Mouse (Mus musculus) heart, postnatal 10 days (tissue): ENCODE measurements at regions not wholly inside any gene's neighbourhood (a gene's known extent, or its start where the extent isn't known, plus 50 kb on each side); places are given as distances from the start of the nearest gene placed in this dataset.
A peak's percentile ranks its signal among the peaks of the same experiment; 100 is the strongest.

ENCODE experiments used
- DNase-seq, 2 experiments: peaks; one replicate each; pipeline ENCODE4 v3.0.0; 2021
- intact Hi-C: fragments of 180-260 bp; cut with DNase I; formaldehyde crosslinking; loops from one replicate; pipeline ENCODE4 v1.15.1; 2025

DNA sequence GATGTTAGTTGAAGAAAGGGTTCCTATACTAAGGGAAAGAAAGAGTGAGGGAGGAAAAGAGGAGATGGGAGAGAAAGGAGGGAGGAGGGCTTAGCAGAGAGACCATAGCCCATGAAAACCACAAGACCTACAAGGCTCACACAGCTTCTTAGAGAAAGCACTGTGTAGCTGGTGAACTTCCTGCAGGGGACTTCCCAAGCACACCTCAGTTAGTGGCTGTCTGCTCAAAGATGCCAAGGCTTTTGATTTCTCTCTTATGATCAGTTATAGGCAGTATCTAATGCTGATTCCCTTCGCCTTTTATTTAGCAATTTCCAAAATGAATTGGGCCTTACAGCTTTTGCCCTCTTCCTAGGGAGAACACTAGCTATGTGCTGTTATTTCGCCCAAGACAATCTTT is 90.0 kb upstream of the Bach2 start:
- intact Hi-C loops: loop anchor here (5.0 kb wide), 1 partner anchor 91 kb away; no protein-coding TSS in a partner anchor
- no peak for DNase-seq

GRCm38 (mm10) chr4:32149171-32149570 is 89.4 kb upstream of the Bach2 start:
- intact Hi-C loops: loop anchor here (5.0 kb wide), 1 partner anchor 92 kb away; no protein-coding TSS in a partner anchor

DNA sequence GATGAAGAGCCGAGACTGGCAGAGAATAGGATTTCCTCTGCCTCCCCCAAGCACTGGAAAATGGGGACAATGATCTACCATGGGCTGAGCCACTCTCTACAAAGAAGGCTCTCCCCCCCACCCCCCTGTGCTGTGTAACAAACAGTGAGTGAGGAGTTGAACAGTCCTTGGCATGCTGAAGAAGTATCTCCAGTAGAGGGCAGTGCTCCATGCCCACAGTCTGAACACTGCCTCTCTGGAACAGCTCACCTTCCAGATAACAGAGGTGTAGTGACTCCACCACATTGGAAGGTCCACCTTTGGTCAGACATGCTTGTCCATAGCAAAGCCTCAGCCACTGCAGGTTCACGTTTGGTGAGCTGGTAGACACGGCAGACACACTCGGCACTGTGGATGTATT is 85.2 kb upstream of the Bach2 start:
- DNase-seq: peak; percentile 29 to 48
- intact Hi-C loops: loop anchor here (2.0 to 5.0 kb wide), 3 partner anchors 85 to 419 kb away; partner anchors contain the start of gene Bach2

More at GRCm38 (mm10) chr4:32149171-32149570, 89.4 kb upstream of the Bach2 start:
- DNase-seq: no peak

GRCm38 (mm10) chr4:32156965-32157364 is 81.6 kb upstream of the Bach2 start:
- intact Hi-C loops: no loop called here
- DNase-seq: no peak

GRCm38 (mm10) chr4:32158451-32158850 is 80.2 kb upstream of the Bach2 start:
- intact Hi-C loops: no loop called here
- DNase-seq: no peak

GRCm38 (mm10) chr4:32158886-32159285 is 79.7 kb upstream of the Bach2 start:
- no peak for DNase-seq
- intact Hi-C loops: no loop called here

GRCm38 (mm10) chr4:32160815-32161214 is 77.8 kb upstream of the Bach2 start:
- DNase-seq: no peak
- intact Hi-C loops: no loop called here

DNA sequence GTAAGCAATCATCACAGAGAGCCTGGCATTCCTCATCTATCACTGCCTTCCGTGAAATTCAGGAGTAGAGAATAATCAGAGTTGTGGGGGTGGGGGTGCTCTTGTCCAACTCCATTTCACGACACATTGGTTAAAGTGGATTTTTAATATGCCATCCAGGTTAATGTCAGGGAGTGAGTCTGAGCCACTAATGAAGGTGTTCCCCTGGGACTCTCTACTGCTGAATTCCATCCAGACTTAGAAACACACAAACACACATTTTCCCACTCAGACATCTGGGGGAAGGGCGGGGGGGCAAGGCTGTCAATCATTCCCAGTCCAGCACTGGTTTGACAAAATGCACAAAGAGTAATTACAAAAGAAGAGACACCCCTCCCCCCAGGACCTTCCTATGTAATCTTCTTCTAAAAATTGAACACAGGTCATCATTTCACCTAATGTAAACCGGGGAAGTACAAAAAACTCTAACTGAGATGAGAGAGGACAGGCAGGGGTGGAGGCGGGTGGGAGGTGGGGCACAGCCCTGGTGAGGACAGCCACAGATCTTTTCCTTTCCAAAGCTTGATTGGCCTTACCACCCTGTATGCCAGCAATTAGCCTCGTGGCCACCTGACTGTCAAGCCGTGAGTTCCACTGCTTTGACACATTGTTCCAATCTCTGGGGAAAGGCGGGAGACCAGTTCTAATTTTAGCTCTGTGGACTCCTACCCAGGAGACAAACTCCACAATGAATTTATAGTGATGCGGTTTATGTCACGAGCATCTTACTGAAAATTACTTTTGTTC is 76.5 kb upstream of the Bach2 start:
- DNase-seq: no peak
- intact Hi-C loops: no loop called here

DNA sequence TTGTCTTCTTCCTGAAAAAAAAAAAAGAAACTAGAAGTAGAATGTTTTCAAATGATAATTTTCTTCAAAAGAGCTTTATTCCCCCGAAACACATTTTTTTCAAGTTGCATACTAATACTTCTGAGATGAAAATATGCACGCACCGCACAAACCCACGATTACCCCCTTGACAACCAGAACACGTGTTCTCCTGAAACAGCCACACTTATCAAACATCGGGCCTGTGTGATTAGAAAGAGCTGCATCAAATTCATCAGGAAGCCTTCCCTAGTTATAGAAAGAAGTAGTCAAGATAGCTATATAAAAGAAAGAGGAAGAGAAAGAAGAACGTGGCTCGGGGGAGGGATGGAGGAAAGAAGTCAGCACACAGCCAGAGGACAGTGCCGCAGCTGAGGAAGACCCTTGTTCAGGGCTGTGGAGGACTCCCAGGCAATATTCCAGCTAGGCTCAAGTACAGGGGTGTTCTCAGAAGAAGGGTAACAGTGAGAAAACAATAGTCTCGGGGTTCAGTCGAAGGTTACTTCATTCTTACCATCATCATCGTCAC is 75.8 kb upstream of the Bach2 start:
- intact Hi-C loops: no loop called here
- no peak for DNase-seq

DNA sequence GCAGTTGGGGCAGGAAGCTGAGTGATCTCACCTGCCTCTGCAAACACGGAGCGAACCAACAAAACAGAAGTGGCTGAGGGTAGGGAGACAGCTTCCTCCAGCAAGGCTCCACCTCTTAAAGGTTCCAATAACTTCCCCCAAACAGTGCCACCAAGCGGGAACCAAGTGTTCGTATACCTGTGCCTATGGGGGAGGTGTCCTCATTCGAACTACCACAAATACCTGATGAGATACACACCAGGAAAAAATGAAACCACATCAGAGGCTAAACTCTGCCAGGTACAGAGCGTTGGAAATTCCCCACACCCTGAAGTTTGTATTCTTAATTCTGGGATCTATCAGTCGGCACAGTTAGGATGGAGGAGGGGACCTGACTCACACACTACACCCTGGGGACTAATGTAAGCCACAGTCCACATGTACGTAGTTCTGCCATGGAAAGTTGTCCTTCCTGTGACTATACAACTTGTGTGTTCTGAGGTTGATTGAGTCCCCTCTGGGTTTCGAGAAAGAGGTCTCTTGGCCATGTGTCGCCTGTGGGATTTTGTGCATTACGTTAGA is 74.4 kb upstream of the Bach2 start:
- intact Hi-C loops: no loop called here
- DNase-seq: no peak

DNA sequence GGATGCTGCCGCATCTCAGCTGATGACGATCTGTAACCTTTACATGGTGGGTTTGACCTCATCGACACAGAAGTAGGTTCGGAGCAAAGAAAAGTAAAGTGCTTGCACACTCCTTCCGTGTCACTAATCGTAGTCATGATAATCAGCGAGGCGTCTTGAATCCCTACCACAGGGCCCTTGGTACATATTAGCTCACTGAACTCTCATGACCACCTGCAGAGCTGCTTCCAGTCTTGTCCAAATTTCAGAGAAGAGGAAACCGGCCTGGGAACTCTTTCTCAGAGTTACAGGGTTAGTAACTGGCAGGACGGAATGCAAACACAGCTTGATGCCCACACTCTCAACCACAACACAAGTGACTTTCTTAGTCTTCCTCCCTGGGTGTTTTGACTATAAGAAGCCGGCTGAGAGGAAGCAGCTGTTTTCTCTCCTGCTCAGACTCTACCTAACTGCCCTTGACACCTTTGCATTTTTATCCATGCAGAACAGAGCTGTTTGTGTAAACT is 73.8 kb upstream of the Bach2 start:
- DNase-seq: no peak
- intact Hi-C loops: no loop called here

DNA sequence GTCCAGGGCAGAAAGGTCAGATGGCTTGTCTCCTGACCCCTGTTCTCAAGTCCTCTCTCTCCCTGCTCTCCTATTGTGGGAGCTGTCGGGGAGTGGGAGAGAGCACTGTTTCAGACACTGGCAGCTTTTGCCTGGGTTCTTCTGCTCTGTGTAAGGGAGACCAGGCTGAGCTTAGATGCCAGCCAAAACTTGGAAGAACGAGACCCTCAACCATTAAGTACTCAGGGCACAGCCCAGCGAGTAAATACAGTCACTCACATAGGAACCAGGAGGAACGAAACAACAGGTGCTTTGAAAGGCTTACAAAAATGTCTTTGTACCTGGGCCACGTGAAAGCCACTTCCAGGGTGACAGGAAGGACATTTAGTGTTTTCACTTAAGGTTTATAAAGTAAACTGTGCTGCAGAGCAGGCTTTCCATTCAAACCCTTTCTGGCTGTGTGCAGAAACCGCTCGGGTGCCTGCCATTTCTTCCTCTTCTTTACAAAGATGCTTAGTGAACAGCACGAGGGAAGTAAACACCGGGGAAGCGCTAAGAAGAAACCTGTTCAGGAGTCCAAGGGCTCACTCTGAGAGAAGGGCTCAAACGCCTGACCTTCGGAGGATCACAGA is 72.6 kb upstream of the Bach2 start:
- no peak for DNase-seq
- intact Hi-C loops: no loop called here

DNA sequence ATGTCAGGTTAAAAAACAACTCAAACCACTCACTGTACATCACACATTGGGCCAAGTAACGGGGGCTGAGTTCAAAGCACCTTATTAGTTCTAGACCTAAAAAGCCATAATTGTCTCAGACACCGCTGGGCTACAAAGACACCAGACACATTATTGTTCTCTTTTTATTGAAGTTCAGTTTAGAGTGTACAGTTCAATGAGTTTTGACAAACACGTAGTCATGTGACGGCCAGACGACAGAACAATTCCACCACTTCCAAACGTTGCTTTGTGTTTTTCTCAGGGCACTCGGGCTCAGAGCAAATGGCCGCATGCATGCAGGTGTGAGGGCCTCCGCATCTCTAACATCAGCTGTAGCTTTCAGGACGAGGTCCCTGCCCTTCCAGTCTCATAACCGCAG is 71.5 kb upstream of the Bach2 start:
- DNase-seq: no peak
- intact Hi-C loops: no loop called here

- intact Hi-C loops: no loop called here
- peak in 1 of 2 experiments; percentile 22 for DNase-seq
Observed at GRCm38 (mm10) chr4:32170106-32170459, 68.5 kb upstream of the Bach2 start.

DNA sequence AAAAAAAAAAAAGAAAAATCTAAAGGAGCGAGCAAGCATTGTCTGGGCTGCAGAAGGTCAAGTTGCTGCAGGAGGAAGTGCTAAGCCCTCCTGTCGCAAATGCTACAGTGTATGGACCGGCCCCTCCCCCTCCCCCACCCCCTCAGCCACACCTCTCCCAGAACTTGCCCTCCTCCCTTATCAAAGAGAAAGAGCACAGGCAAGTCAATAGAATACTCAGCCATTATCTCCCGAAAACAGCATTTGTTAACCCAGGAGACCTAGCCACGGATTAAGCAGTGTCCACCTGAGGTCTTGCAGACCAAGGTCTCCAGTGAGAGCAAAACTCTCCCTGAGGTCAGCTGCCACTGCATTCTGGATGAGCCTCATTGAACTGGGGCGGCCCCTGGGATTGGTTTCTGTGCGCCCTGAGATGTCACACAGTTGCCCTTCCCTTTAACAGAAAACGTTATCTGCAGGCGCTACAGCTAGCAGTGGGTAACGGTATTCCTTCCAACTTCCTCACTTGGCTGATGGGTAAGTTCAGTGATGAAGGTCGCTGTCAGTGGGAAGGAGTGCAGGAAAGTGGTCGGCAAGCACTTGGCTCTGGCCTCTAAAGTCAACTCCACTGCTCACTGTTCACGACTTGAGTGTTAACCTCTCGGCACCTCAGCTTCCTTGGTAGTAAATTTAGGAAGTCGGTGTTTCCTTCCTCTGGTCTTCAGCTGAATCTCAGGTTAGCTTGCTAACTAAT is 68.0 kb upstream of the Bach2 start:
- intact Hi-C loops: no loop called here
- no peak for DNase-seq

DNA sequence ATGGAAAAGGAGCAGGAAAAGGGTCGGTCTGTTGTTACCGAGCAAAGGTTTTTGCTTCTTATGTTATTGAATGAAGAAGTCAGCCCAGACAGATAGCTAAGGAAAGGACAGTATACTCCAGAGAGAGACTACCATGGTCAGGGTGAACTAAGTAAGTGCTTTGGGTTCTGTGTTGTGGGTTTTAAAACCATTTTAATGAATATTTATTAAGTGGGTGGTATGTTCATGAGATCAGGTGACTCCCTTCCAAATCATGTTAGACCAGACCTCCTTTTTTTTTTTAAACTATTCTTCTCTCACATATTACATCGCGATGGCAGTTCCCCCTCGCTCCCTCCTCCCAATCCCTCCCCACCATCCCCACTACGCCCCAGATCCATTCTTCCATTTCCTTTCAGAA is 67.3 kb upstream of the Bach2 start:
- intact Hi-C loops: no loop called here
- no peak for DNase-seq

- intact Hi-C loops: no loop called here
- DNase-seq: no peak
Observed at GRCm38 (mm10) chr4:32172992-32173391, 65.6 kb upstream of the Bach2 start.

DNA sequence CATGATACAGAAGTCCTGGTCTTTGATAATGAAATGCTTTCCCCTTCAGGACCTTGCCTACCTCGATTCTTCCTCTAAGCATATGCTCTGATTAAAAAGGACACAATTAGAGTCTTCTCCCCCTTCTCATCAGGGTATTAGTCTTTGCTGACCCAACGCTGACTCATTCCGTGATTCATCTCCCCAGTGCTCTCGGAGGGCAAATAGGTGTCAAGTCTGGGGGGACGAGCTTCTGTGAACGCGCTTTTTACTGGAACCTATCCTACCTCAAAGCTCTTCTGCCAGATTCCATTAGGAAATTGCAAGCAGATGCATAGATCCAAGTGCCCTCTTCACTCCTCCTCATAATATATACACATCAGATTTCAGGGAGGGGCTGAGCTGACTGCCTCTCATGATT is 63.8 kb upstream of the Bach2 start:
- intact Hi-C loops: no loop called here
- DNase-seq: no peak

- DNase-seq: no peak
- intact Hi-C loops: no loop called here
Observed at GRCm38 (mm10) chr4:32175231-32175630, 63.4 kb upstream of the Bach2 start.

DNA sequence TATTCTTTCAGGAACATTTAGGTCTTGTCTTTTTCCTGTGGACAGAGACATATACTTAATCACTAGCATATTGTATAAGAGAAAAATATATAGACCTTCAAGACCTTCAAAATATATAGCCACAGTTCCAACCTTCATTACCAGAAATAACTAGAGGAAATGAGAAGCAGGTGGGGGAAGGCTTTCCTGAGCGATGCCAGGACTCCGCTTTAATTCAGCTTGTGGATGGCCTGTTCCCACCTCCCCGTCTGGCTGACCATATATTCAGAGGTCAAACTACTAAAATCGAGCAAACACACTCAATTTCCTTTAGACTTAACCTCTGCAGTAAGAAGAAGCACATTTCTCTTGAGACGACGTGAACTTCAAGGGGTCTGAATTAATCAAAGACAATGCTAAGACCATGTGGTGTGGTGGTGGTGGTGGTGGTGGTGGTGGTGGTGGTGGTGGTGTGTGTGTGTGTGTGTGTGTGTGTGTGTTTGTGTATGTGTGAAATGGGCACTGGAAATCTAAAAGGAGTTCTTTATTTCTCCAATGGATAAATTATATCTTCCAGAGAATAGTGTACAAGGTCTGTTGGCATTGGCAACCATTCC is 62.7 kb upstream of the Bach2 start:
- no peak for DNase-seq
- intact Hi-C loops: no loop called here
